8 mouse cellular contexts compared by ENCODE assay signal in the genomic region with DNA sequence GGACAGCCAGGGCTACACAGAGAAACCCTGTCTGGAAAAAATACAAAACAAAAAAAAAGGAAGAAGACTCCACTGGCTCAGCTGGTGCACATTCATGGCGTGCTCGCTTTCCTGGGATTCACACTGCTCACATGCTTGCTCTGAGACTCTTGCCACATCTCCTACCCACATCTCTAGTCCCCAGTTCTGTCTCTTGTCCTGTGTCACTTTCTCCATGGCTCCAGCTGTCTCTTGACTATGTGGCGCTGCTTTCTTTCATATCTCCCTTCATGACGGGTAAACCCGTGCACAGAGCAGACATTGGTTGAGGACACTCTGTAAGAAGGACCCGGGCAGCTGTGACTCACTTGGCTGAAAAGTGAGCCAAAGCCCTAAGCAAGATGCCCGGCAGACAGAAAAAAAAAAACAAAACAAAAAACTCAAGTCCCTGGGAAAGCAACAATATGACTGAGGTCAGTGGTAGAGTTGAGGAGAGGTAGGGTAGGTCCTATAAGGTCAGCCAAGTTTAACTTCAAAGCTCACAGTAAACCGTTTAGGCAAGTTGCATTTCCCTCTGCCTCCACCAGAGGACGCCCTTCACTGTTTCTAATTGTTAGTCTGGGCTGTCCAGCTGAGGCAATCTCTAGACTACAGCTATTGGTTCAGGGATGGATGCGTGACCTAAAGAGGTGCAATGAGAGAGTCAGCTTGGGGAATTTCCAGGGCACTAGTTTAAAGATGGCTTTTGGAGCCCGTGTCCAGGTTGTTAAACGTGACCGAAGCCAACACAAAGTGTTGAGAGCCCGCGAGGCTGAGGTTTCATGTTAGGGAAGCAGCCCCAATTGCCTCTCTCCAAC. TPM values are rescaled to one million over a fixed set of nuclear protein-coding genes. Genes with fewer than 3 reads are reported as not detected.
DNase-seq lines count a peak whose midpoint lies in the region; ATAC-seq lines count a peak whose summit lies in the region.

No protein-coding gene starts in this region.

- H3K4me2 ChIP-seq in neural tube, embryonic 15.5 days, result no peak overlapping the region
- H3K4me2 ChIP-seq in hindbrain, embryonic 13.5 days, result no peak overlapping the region

- no peaks in the 10 kb centered on the region for H3K9me3 ChIP-seq in neural tube, embryonic 15.5 days (replicated peaks)
- no peaks in the 10 kb centered on the region for H3K9me3 ChIP-seq in hindbrain, embryonic 13.5 days

- H3K27me3 ChIP-seq in neural tube, embryonic 15.5 days (replicated peaks), result no peaks in the 10 kb centered on the region
- H3K27me3 ChIP-seq in hindbrain, embryonic 13.5 days, result no peaks in the 10 kb centered on the region

- DNase-seq in neural tube, embryonic 10.5 days (ENCODE audit: extremely low spot score, low spot score), result peak; percentile 72
- peak; percentile 80 to 89 for DNase-seq in cerebellum, adult 18-20 months
- peak; percentile 63 to 90 for DNase-seq in layer of hippocampus, postnatal 25 days (ENCODE audit: extremely low spot score in 1 of 2, low spot score in 1 of 2)
- peak; percentile 65 to 88 for DNase-seq in lung, postnatal 4 days
- peak; percentile 67 to 86 for DNase-seq in spleen, postnatal 10 days (ENCODE audit: low spot score in 2 of 2)

- peaks cover 13% of the 10 kb centered on the region; the same call in 1 of the 2 replicates for H3K4me1 ChIP-seq in neural tube, embryonic 15.5 days
- 0 out of 2 replicates have a peak, but pooled peaks cover 3% of the 10 kb centered on the region for H3K4me1 ChIP-seq in hindbrain, embryonic 13.5 days (replicated peaks)

- no peak overlapping the region for H3K9ac ChIP-seq in neural tube, embryonic 15.5 days (replicated peaks)
- no peak overlapping the region for H3K9ac ChIP-seq in hindbrain, embryonic 13.5 days

- ATAC-seq in neural tube, embryonic 15.5 days (ENCODE audit: low FRiP score), result no peak
- ATAC-seq in frontal cortex, adult (ENCODE audit: low TSS enrichment), result peak; percentile 60
- no peak for ATAC-seq in hindbrain, embryonic 13.5 days (ENCODE audit: low FRiP score)

- WGBS in neural tube, embryonic 15.5 days, result 69% methylated on average over 15 of the region's 15 CpGs
- WGBS in hindbrain, embryonic 13.5 days, result 69% methylated on average over 15 of the region's 15 CpGs

- peaks cover 15% of the 10 kb centered on the region for H3K36me3 ChIP-seq in neural tube, embryonic 15.5 days
- peaks cover 23% of the 10 kb centered on the region for H3K36me3 ChIP-seq in hindbrain, embryonic 13.5 days

- H3K27ac ChIP-seq in neural tube, embryonic 15.5 days (replicated peaks), result no peak overlapping the region
- peak overlapping the region; percentile 55; the same call in 1 of the 2 replicates for H3K27ac ChIP-seq in hindbrain, embryonic 13.5 days

- no peak overlapping the region for H3K4me3 ChIP-seq in neural tube, embryonic 15.5 days (replicated peaks)
- H3K4me3 ChIP-seq in hindbrain, embryonic 13.5 days, result no peak overlapping the region

RNA-seq across cellular contexts. Expression of a gene that starts 17.3 kb away (rescaled TPM):
- polyA plus RNA-seq in neural tube, embryonic 15.5 days (2015; fragmentation: Nextera tagmentation; extraction: Ambion mirVana), result 19.3 and 19.4 TPM in 2 replicates
- polyA plus RNA-seq in hindbrain, embryonic 13.5 days (2015; fragmentation: Nextera tagmentation; extraction: Ambion mirVana), result 18.4 and 19.5 TPM in 2 replicates
- 10 to 100 TPM; 16.6 to 21.6 TPM for total RNA-seq in layer of hippocampus, postnatal 25 days (2021)

RNA-seq across cellular contexts. Expression of a gene that starts 33.7 kb away (rescaled TPM):
- 30.2 and 31.0 TPM in 2 replicates for polyA plus RNA-seq in neural tube, embryonic 15.5 days (2015; fragmentation: Nextera tagmentation; extraction: Ambion mirVana)
- 47.1 and 48.6 TPM in 2 replicates for polyA plus RNA-seq in hindbrain, embryonic 13.5 days (2015; fragmentation: Nextera tagmentation; extraction: Ambion mirVana)
- 10 to 100 TPM; 68.7 to 70.3 TPM for total RNA-seq in layer of hippocampus, postnatal 25 days (2021)
